Mouse (Mus musculus): ENCODE results near the gene Snx17.

The Snx17 gene

DNA sequence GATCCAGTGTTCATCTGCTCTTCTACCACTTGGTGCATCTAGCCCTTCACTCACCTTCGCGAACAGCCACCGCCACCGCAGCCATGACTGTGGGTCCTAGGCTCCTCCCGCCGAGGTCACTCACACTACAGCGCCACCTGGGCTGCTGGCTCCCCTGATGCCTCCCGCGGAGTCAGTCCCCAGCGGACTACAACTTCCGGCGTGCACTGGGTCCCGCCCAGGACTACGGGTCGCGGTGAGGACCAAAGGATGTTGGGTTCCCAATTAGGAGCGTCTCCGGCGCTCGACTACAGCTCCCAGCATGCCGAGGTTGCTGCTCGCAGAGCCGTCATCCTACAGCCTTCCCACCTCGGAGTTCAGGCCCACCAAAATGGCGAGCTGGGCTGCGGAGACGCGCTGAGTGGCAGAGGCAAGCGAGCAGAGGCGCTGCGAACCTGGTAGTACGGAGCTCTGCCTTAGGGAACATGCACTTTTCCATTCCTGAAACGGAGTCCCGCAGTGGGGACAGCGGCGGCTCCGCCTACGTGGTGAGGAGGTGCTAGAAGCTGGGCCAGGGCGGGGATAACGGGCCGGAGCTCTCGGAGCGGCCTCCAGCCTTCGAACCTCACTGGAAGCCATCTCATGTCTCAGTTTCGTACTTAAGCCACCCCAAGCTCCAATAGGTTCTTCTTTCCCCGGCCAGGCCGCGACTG is at the start of gene Snx17, which contains the start of gene Eif2b4:
Gene Snx17 (plus strand): TSS at position 289 of the 692 bp plus-strand sequence.
Gene Eif2b4 (minus strand): TSS at position 492 of the 692 bp plus-strand sequence.
- DNase-seq, result peak; percentile 100

DNA sequence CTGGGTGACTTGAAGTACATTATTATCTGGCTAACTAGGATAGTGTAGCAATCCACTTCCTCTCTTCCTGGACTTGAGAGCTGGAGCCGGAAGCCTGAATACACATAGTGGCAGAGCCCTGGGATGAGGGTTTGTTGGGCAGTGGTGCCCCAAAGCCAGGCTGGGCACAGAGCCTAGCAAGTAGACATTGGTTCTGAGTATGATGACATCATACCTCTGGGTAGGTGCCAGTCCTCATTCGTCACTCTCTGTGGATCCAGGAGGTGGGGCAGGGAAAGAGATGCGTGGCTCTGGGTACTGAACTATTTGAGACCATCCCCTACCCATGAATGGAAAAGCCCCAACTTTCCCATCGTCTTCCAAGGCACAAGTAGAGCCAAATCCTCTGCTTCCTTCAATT is 43.2 kb upstream of the Snx17 start:
- no peak for DNase-seq

DNA sequence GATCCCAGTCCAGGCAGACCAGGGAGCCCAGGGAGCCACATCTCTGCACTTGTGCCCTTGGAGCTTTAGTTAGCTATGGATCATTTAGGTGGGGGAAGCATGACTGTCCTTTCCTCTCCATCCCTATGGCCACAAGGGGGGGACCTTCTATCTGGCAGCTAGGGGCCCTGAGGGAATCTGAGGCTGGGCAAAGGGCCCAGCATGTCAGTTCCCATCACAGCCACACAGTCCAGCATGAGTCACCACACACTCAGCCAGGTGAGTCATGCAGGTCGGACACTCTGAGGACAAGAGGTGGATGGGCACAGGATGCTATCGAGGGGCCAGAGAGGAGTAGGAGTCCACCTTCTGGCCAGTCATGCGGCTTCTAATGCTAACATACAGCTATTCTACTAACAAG is 41.3 kb upstream of the Snx17 start:
- peak; percentile 64 for DNase-seq

DNA sequence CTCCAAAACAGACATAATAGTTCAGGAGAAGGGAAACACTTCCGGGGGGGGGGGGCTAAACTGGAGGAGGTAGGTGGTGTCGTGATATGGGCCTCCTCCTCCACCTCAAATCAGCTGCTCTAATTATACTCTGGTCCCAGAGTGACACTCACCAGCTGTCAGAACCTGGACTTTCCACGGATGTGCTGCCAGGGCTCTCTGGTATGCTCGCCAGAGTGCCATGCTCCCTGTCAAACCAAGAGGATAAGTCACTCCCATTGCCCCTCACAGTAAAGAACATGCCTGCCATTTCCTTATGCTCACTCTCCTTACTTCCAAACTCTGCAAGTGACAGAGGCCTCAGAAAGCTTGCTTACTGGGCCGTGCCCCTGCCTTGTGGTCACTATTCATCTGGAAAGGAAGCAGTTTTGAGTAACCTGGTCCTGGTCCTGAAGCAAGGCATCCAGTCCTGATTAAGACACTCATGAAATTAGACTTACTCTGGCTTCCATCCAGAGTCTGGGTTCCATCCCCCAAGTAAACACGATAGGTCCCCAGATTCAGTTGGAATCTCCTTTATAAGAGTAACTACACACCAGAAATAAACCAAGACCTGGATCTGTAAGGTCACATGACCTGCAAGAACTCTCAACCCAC is 39.4 kb upstream of the Snx17 start:
- no peak for DNase-seq

DNA sequence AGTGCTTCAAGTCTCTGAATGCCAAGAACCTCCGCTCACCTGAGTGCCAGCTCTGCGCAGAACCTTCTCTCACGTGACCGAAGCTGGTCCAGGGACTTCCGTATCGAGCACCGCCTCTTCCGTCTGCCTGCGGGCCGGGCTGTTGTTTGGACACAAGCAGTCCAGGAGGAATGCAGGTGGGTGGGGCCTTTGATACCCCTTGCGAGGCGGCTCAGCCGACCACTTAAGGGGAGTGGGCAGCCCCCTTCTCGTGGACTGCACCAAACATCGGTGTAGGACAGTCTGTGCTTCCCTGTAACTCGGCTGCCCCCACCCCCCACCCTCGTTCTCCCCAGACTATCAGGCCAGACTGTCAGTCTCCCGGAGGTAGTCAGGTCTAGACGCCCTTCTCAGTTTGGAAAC is 38.9 kb upstream of the Snx17 start, which contains the start of gene Mpv17:
Gene Mpv17 (minus strand): TSS at position 100 of the 402 bp plus-strand sequence.
- peak; percentile 83 to 84 for DNase-seq

DNA sequence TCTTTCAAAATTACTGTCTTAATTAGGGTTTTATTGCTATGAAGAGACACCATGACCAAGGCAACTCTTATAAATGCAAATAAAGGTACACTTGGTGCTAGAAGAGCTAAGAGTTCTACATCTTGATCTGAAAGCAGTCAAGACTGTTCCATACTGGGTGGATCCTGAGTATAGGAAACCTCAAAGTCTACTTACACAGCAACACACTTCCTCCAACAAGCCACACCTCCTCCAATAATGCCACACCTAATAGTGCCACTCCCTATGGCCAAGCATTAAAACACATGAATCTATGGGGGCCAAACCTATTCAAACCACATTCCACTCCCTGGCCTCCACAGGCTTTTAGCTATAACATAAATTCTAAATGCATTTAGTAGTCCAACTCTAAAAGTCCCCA is 30.6 kb upstream of the Snx17 start:
- DNase-seq, result no peak

DNA sequence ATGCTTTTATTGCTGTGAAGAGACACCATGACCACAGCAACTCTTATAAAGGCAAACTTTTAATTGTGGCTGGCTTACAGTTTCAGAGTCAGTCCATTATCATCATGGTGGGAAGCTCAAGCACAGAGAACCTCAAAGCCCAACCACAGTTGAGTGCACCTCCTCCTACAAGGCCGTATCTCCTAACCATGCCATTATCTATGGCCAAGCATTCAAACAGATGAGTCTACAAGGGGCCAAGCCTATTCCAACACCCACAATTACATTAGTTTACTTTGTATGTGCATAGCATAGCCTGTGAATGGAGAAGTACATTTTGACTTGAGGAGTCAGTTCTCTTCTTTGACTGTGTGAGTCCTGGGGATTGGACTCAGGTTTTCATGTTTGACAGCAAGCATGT is 28.1 kb upstream of the Snx17 start:
- no peak for DNase-seq

DNA sequence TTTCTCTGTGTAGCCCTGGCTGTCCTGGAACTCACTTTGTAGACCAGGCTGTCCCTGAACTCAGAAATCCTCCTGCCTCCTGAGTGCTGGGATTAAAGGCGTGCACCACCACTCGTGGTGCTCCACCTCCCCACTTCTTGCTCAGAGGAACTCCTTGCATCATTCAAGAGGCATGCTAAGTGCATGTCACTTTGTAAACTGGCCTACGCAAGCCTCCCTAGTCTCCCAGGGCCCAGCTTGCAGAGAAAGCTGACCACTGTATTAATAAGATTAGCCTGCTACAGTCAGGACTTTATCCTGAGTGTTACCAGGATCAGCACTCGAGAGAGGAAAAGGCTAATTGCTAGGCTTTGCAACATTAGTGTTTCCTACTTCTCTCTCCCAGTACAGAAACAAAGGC is 24.4 kb upstream of the Snx17 start:
- no peak for DNase-seq

DNA sequence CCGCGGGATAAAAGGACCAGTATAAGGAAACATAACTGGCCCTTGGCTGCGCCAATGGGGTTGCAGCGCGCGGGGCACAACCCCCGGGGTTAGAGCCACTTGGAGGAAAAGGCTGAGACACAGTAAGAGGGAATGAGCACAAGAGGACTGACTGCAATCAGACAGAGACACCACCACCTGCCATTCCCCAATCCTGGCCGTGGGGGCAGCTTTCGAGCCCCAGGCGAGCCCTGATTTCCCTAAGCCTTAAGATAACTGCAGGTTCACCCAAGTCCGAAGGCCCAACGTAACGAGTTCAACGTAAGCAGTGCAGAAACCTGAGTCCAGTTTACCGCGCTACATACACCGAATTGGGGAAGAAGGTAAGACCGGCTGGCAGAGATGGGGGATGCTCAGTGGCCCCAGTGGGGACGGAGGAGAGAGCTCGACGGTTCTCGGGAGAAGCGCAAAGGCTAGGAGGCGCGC is 13.7 kb upstream of the Snx17 start:
- DNase-seq, result no peak

DNA sequence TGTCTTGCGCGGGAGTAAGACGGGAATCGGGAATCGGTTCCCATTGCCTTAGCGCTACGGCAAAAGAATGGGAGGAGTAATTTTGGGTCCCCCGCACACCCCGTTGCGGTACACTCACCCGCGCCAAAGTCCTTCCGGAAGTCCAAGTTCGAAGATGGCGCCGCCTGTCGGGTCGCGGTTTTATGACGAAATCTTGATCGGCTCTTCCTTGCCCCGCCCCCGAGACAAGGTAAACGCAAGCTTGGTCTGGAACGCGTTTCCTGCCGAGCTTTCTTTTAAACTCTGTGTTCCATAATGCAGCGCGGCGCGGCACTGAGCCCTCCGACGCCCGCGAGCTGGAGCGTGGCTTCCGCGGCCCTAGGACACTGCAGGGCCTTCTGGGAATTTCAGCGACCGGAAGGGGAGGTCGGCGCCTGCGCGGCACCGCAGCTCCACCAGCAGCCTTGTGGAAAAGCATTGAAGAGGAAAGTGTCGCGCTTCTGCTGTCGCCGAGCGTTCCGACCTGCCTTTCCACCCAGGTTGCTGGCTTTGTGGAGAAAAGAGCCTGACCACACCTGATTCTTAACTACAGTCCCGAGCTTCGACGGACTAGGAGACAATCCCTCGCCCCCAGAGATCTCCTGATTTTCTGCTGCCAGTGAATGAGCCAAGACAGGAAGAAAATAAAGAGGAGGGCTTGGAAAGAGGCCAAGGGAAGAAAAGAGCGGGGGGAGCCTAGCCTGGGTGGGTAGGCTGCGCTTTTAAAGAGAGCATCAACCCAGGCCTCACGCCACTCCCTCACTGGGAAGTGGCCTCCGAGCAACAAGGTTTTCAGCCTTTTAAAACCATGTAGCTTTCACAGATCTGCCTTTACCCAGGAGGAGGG is 13.0 kb upstream of the Snx17 start, which contains the start of the genes Gm29609 and Gtf3c2:
Gene Gm29609 (minus strand): TSS at position 146 of the 865 bp plus-strand sequence.
Gene Gtf3c2 (minus strand): TSS at position 379 of the 865 bp plus-strand sequence.
- DNase-seq, result peak; percentile 96 to 97

DNA sequence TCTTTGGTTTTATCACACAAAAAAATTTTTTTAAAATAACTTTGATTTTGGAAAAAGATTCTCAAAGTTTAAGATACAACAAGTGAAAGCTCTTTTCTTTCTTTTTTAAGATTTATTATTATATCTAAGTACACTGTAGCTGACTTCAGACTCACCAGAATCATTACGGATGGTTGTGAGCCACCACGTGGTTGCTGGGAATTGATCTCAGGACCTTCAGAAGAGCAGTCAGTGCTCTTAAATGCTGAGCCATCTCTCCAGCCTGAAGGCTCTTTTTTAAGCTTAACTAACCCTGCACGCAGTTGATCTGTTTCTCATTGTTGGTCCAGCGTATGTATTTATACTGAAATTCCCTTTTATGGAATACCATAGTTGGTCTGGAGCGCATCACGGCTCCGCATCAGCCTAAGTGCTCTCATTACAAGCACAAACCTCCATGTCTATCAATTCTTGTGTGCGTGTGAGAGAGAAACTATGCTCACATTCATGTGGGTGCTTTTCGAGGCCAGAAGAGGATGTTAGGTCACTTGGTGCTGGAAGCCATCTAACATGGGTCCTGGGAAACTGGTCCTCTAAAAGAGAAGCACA is 11.8 kb upstream of the Snx17 start:
- no peak for DNase-seq

DNA sequence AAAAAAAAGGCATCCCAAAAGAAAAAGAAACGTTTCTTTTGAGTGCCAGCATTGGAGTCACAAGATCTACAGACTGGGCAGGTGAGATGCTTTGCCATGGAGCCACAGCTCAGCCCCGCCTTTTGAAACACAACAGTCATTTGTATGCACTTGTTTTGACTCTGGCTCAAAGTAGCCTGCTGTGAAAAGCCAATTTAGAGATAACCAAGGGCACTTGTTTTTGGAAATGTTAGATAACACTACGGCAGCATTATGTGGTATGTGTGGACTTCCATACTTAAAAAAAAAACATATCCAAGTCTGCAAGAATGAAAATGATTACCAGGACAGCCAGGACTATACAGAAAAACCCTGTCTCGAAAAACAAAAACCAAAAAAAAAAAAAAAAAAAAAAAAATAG is 9.3 kb upstream of the Snx17 start:
- DNase-seq, result no peak

DNA sequence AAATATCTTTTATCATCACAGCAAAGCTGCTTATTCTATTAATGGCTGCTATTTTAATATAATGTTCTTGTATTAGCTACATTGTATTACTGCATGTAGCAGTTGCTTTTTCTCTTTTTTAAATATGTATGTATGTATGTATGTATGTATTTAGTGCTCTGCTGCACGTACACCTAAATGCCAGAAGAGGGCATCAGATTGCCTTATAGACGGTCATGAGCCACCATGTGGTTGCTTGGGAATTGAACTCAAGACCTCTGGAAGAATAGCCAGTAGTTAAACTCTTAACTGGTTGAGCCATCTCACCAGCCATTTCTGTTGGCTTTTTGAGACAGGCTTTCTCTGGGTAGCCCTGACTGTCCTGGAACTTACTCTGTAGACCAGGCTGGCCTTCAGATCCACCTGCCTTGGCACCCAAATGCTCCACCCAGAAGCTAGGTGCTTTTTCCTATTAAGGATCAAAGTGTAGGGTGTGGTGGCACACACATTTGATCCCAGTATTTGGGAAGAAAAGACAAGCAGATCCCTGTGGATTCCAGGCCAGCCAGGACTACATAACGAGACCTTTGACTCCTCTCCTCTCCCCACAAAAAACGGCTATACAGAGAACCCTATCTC is 4.7 kb upstream of the Snx17 start:
- DNase-seq, result no peak

DNA sequence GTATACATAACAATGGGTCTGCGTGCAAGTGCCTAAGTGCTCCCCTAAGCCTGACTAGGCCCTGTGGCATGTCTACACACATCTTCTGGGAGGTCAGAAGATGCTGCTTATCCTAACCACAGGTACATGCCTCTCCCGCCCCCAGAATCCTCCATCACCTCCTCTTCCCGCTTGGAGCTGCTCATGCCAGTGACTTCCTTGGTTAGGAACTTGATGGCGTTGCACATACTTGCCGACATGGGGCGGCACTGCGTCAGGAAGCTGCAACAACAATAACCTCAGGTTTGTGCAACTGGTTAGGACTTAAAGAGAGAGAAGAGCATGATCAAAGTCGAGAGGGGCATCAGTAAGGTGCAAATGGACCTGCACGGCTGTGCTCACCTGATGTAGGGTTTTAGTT is 2.8 kb upstream of the Snx17 start:
- no peak for DNase-seq

DNA sequence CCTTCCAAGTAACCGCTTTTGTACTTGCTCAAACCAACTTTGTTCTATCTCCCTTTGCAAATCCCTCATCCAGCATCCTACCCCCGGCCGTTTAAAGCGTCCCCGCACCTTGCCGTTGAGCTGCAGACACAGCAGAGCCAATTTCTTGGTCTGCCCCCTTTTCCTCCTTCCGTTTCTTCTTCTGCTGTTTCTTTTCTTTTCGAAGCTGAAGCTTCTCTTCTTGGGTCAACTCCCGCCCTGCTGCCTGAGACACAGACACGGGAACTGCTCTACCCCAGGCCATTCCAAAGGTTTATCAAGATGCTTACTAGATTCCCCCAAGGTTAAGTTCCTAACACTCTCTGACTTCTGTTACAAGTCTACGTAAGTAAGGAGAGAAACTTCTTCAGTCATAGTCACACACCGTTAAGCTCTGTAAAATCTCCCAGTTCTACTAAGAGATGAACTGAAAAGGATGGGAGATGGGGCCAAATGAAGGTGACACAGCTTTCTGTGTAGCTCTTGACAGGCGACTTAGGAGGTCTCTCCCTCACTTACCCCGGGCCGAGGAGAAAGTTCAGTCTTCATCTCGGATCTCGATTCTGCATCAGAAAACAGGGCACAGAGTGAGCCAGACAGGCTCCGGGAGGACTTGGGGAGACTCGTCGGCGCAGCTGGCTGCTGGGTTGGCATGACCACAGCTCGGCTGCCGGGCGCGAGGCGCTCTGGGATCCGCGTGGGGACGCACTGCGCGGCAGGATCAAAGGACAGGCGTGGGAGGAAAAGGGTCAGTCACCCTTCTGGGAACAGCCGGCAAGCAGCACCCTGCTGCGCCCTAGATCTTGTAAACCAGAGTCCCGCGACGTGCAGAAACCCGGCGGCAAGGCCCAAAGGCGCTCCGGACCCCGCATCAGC is 735 bp upstream of the Snx17 start:
- DNase-seq, result no peak

DNA sequence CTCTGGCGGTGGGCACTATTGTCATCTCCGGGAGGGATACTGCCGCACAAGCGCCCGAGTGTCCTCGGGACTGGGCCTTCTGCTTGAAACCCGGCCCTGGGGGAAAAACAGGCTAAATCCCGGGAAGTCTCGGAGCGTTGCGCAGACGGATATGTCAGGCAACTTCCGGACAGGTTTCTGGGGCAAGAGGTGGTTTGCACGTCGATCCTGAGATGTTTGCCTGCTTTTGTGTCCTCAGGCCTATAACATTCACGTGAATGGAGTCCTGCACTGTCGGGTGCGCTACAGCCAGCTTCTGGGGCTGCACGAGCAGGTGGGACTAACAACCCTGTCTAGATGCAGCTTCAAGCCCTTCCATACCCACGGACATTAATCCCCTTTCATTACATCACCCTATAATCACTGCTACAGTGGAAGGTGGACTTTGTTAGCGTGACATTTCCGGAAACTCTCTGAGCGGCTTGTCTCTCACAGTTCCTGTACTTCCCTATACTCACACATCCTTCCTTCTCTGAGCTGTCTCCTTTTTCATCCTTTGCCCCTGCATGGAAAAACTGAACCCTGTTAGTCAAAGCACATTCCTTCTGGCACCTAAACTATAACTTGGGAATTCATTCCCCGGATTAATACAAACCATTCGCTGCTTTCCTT is 729 bp downstream of the Snx17 start:
- DNase-seq, result no peak

DNA sequence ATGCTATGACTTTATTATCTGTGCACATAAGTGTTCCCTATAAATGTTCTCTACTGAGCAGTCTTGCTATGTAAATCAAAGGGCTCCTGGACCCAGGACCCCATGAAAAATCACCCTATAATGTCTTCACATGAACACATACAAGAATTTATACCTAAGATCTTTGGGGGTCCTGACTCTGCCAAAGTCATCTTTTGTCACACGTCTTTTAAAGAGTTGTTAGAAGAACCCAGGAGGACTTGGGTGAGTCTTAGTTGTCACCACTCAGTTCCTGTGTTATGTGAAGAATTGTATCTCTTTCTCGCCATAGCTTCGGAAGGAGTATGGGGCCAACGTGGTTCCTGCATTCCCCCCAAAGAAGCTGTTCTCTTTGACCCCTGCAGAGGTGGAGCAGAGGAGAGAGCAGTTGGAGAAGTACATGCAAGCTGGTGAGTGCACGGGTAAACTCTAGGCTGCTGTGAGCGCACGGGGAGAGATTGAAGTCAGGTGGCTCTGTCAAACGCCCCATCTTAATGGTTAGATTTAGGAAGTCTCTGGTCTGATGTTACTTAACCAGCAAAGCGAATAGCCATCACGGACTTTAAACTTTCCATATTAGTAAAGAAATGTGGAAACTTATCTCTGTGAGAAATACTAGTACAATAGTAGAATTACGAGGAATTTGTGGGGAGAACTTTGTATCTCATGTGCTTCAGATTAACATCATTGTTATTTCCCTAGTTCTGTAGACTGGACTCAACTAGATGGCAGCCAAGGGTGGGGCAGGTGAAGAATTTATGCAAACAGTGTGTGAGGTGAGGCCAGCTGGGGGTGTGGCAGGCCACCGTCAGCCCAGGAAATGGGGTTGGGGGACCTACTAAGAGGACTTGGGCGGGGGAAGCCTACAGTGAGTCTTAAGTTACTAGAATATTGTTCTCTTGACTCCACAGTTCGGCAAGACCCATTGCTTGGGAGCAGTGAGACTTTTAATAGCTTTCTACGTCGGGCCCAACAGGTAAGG is 1.8 kb downstream of the Snx17 start:
- no peak for DNase-seq

DNA sequence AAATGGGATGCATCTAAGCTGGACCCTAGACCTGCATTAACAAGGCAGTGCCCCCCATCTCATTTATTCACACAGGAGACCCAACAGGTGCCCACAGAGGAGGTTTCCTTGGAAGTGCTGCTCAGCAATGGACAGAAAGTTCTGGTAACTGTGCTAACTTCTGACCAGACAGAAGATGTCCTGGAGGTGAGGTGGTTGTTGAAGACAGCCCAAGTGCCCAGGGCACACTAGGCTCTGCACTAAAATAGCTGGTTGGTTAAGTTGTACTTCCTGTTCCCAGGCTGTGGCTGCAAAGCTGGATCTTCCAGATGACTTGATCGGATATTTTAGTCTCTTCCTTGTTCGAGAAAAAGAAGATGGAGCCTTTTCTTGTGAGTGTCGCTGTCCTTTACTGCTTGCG is 2.6 kb downstream of the Snx17 start:
- DNase-seq, result no peak

DNA sequence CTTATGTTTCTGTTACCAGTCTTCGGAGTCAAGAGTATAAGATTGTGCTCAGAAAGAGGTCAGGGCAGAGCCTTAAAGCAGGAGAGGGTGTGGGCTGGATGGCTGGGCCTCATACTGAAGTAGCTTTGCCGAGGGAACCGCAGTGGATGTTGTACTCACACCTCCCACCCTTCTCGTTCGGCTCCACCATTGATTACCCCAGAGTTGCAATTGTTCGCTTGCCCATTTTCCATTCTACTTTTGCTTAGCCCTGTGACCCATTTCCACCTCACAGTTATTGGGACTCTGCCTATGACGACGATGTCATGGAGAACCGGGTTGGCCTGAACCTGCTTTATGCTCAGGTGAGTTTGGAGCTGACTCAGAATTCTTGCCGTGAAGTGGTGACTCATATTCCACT is 3.2 kb downstream of the Snx17 start:
- no peak for DNase-seq
